Mouse (Mus musculus) hindbrain, embryonic 12.5 days (tissue): Measurements from ENCODE around the gene Cars2. TPM values are rescaled to one million over a fixed set of nuclear protein-coding genes. Genes with fewer than 3 reads are reported as not detected.

Experiments
- polyA plus RNA-seq: library from polyadenylated mRNA; unstranded; fragments of >200 nt; fragmentation: Nextera tagmentation; extraction: Ambion mirVana; gene quantifications from 2 replicates; pipeline ENCODE4 v1.2.1, GENCODE M21; 2016

The Cars2 gene
- polyA plus RNA-seq, 1 experiment from 2014 or later, result 20.6 TPM

Other genes starting within 250 kb of the Cars2 start
- 74.6 and 82.2 TPM in 2 replicates for gene Col4a2, start 238.0 kb downstream of the Cars2 start, polyA plus RNA-seq
- gene Col4a1, start 238.0 kb downstream of the Cars2 start, polyA plus RNA-seq, result 157 TPM in 2 replicates
- gene Rab20, start 72.1 kb downstream of the Cars2 start, polyA plus RNA-seq, result 0.79 and 1.6 TPM in 2 replicates
- 109 and 121 TPM in 2 replicates for gene Naxd, start 53.3 kb downstream of the Cars2 start, polyA plus RNA-seq
- 53.4 and 57.5 TPM in 2 replicates for gene Ing1, start 4.8 kb upstream of the Cars2 start, polyA plus RNA-seq
- 99.9 and 110 TPM in 2 replicates for gene Ankrd10, start 85.0 kb upstream of the Cars2 start, polyA plus RNA-seq
- not detected in 2 replicates for gene 1700016D06Rik, start 150.3 kb upstream of the Cars2 start, polyA plus RNA-seq
- 73.9 and 85.1 TPM in 2 replicates for gene Arhgef7, start 176.9 kb upstream of the Cars2 start, polyA plus RNA-seq